Mouse (Mus musculus) embryonic facial prominence, embryonic 11.5 days (tissue): ENCODE data around the gene Sema6b. TPM values are rescaled to one million over a fixed set of nuclear protein-coding genes. Genes with fewer than 3 reads are reported as not detected.

Experiments
- ATAC-seq: fragments of 200-750 bp; cut with Nextera tagmentation; replicated peaks from 2 replicates; pipeline ENCODE4 v1.8.0; 2017; ENCODE audit warnings: low read depth; ENCODE audit not compliant: insufficient number of reproducible peaks, low FRiP score, low TSS enrichment
- DNase-seq: peaks from one replicate; pipeline ENCODE4 v3.0.0-alpha.2; 2015; ENCODE audit warnings: low spot score
- H3K27ac ChIP-seq: fragments of 300-500 bp; sonication (generic); replicated peaks from 2 replicates; pipeline ENCODE4 v1.5.1; 2014; ENCODE audit warnings: mild to moderate bottlenecking, low read depth, low read length, control low read depth
- H3K27me3 ChIP-seq: fragments of 300-500 bp; sonication (generic); 2 replicates; pipeline ENCODE4 v1.6.1; 2014; ENCODE audit warnings: mild to moderate bottlenecking, low read length, moderate library complexity, mixed read lengths; ENCODE audit not compliant: control insufficient read depth, insufficient read depth
- H3K36me3 ChIP-seq: fragments of 300-500 bp; sonication (generic); replicated peaks from 2 replicates; pipeline ENCODE4 v1.6.1; 2014; ENCODE audit warnings: low read depth, mild to moderate bottlenecking, low read length, moderate library complexity, mixed read lengths; ENCODE audit not compliant: control insufficient read depth, insufficient read depth
- H3K4me1 ChIP-seq: fragments of 300-500 bp; sonication (generic); 2 replicates; pipeline ENCODE4 v1.6.1; 2014; ENCODE audit warnings: low read length, mixed read lengths; ENCODE audit not compliant: control insufficient read depth, insufficient read depth
- H3K4me2 ChIP-seq: fragments of 300-500 bp; sonication (generic); 2 replicates; pipeline ENCODE4 v1.6.1; 2014; ENCODE audit warnings: low read depth, mild to moderate bottlenecking, control low read depth, low read length, moderate library complexity
- H3K4me3 ChIP-seq: fragments of 300-500 bp; sonication (generic); 2 replicates; pipeline ENCODE4 v1.5.1; 2014; ENCODE audit warnings: low read depth, low read length, control low read depth
- H3K9ac ChIP-seq: fragments of 300-500 bp; sonication (generic); replicated peaks from 2 replicates; pipeline ENCODE4 v1.6.1; 2014; ENCODE audit warnings: mild to moderate bottlenecking, control low read depth, low read length
- H3K9me3 ChIP-seq: fragments of 300-500 bp; sonication (generic); replicated peaks from 2 replicates; pipeline ENCODE4 v1.6.1; 2016; ENCODE audit warnings: mild to moderate bottlenecking, low read length, inconsistent platforms, mixed read lengths; ENCODE audit not compliant: control insufficient read depth
- WGBS: fragments of 180-500 bp; shearing (Covaris S2); extraction: QIAGEN DNeasy Blood & Tissue Kit; methylation state at CpG from one replicate; pipeline ENCODE4 v1.1.7; 2014; 5-methylcytosine and 5-hydroxymethylcytosine counted together
- microRNA-seq: library from miRNA; unstranded; fragments of <30 nt; microRNA quantifications from one replicate; pipeline ENCODE4, GENCODE M21; 2016; ENCODE audit warnings: borderline number of aligned reads
- polyA plus RNA-seq: library from polyadenylated mRNA; unstranded; fragments of >200 nt; fragmentation: Nextera tagmentation; extraction: Ambion mirVana; gene quantifications from 2 replicates; pipeline ENCODE4 v1.2.1, GENCODE M21; 2014

The Sema6b gene
- polyA plus RNA-seq, 1 experiment from 2014 or later, result 1.1 TPM

DNA sequence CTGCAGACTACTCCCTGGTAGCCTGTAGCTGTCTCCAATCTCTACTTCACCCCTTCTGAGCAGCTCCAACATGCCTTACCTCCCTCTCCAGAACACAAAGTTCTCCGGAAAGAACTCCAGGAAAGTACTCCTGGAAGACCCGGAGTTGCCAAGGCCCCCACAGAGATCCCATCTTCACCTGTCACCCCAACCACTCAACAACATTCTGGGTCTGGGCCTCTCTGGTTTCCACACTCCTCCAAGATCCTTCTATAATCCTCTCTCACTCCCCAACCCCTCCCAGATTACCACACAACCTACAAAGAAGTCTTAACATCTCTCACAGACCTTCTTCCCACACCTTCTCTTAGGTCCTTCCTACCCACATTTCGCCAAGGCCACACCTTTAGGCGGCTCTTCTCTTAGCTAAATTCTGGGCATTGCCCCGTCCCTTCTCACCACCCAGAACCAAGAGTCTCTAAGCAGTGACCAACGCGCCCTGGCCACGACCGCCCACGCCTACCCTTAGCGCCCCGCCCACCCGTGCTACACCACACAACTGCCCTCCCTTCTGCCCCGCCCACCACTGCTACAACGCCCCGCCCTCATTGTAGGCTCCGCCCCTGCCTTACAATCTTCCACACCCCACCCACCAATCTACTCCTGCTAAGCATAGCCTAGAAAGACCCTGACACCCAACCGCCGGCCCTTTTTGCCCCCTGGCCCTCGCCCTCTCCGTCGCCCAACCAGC lies 65.9 kb downstream of the Sema6b start:
- Histone ChIP-seq H3K4me2 (peak overlapping the region; percentile 68), H3K4me3 (peak overlapping the region; percentile 58), H3K9ac (peak overlapping the region; percentile 73), H3K4me1 (no peaks in the 10 kb centered on the region; the same call in 1 of the 2 replicates), H3K27me3 (no peaks in the 10 kb centered on the region), H3K9me3 (no peaks in the 10 kb centered on the region), H3K36me3 (peaks cover 8% of the 10 kb centered on the region; the same call in 1 of the 2 replicates), H3K27ac (peak overlapping the region; percentile 77)
- 9% methylated on average over 22 of the region's 22 CpGs for WGBS
- 0 out of 2 replicates have a peak, but pooled peaks have one; percentile 0 for ATAC-seq
- peak; percentile 86 for DNase-seq

Small RNA genes lying within 50 kb of the gene (microRNA-seq; reads per million reads assigned to microRNA genes)
- gene Gm44397, result not detected

Other genes starting within 250 kb of the Sema6b start
- 13.5 and 13.6 TPM in 2 replicates for gene Zfp959, start 248.2 kb downstream of the Sema6b start, polyA plus RNA-seq
- gene Zfp119b, start 190.8 kb downstream of the Sema6b start, polyA plus RNA-seq, result 6.2 and 6.9 TPM in 2 replicates
- gene Ebi3, start 187.7 kb downstream of the Sema6b start, polyA plus RNA-seq, result 1.8 and 2.2 TPM in 2 replicates
- gene Yju2, start 181.2 kb downstream of the Sema6b start, polyA plus RNA-seq, result 18.5 and 18.9 TPM in 2 replicates
- 32.9 and 37.4 TPM in 2 replicates for gene Shd, start 169.9 kb downstream of the Sema6b start, polyA plus RNA-seq
- 36.6 and 43.0 TPM in 2 replicates for gene Fsd1, start 153.8 kb downstream of the Sema6b start, polyA plus RNA-seq
- gene Stap2, start 134.8 kb downstream of the Sema6b start, polyA plus RNA-seq, result 6.1 and 6.6 TPM in 2 replicates
- 135 and 142 TPM in 2 replicates for gene Mpnd, start 134.6 kb downstream of the Sema6b start, polyA plus RNA-seq
- 119 and 132 TPM in 2 replicates for gene Sh3gl1, start 103.7 kb downstream of the Sema6b start, polyA plus RNA-seq
- 24.5 and 26.6 TPM in 2 replicates for gene Chaf1a, start 99.9 kb downstream of the Sema6b start, polyA plus RNA-seq
- gene Ubxn6, start 65.3 kb downstream of the Sema6b start, polyA plus RNA-seq, result 40.9 and 43.1 TPM in 2 replicates
- gene Hdgfl2, start 60.7 kb downstream of the Sema6b start, polyA plus RNA-seq, result 101 and 106 TPM in 2 replicates
- 0.08 TPM in 1 of 2 replicates, not detected in the other for gene Plin4, start 30.5 kb downstream of the Sema6b start, polyA plus RNA-seq
- 0.10 and 0.31 TPM in 2 replicates for gene Plin5, start 22.7 kb downstream of the Sema6b start, polyA plus RNA-seq
- gene Lrg1, start 18.3 kb downstream of the Sema6b start, polyA plus RNA-seq, result not detected in 2 replicates
- gene Tnfaip8l1, start 22.1 kb upstream of the Sema6b start, polyA plus RNA-seq, result 12.1 and 12.7 TPM in 2 replicates
- gene Mydgf, start 43.6 kb upstream of the Sema6b start, polyA plus RNA-seq, result 48.5 and 60.5 TPM in 2 replicates
- 23.7 and 33.1 TPM in 2 replicates for gene Dpp9, start 78.6 kb upstream of the Sema6b start, polyA plus RNA-seq
- 10.1 and 11.6 TPM in 2 replicates for gene Fem1a, start 116.5 kb upstream of the Sema6b start, polyA plus RNA-seq
- gene Ticam1, start 136.4 kb upstream of the Sema6b start, polyA plus RNA-seq, result 2.9 and 3.6 TPM in 2 replicates
- gene Plin3, start 152.5 kb upstream of the Sema6b start, polyA plus RNA-seq, result 33.0 and 48.5 TPM in 2 replicates
- not detected in 2 replicates for gene Arrdc5, start 159.9 kb upstream of the Sema6b start, polyA plus RNA-seq
- gene Uhrf1, start 163.0 kb upstream of the Sema6b start, polyA plus RNA-seq, result 118 and 119 TPM in 2 replicates
- 27.3 and 28.2 TPM in 2 replicates for gene Kdm4b, start 185.7 kb upstream of the Sema6b start, polyA plus RNA-seq